Mouse (Mus musculus) spleen, adult 12 weeks (tissue): ENCODE measurements around the gene Taf4.

Source experiments
- DNase-seq: peaks from one replicate; pipeline ENCODE4 v3.0.0; 2022; ENCODE audit warnings: low spot score

The Taf4 gene

GRCm38 (mm10) chr2:179937091-179937490, 39.4 kb downstream of the Taf4 start:
- no peak for DNase-seq

- DNase-seq = no peak
Measured at GRCm38 (mm10) chr2:179934165-179934564, 42.3 kb downstream of the Taf4 start.

GRCm38 (mm10) chr2:179931741-179932140, 44.7 kb downstream of the Taf4 start:
- no peak for DNase-seq

- no peak for DNase-seq
Measured at GRCm38 (mm10) chr2:179929166-179929565, 47.3 kb downstream of the Taf4 start.

GRCm38 (mm10) chr2:179924038-179924437, 52.4 kb downstream of the Taf4 start:
- DNase-seq = no peak

- DNase-seq = no peak
Measured at GRCm38 (mm10) chr2:179921021-179921653, 55.3 kb downstream of the Taf4 start.

GRCm38 (mm10) chr2:179920042-179920441, 56.4 kb downstream of the Taf4 start:
- DNase-seq = no peak

- peak; percentile 25 for DNase-seq
Measured at GRCm38 (mm10) chr2:179916877-179917673, 59.4 kb downstream of the Taf4 start.

GRCm38 (mm10) chr2:179914246-179914645, 62.2 kb downstream of the Taf4 start:
- DNase-seq = no peak

GRCm38 (mm10) chr2:179913349-179913748, 63.1 kb downstream of the Taf4 start:
- DNase-seq = no peak

GRCm38 (mm10) chr2:179912911-179913310, 63.5 kb downstream of the Taf4 start:
- no peak for DNase-seq

- DNase-seq = no peak
Measured at GRCm38 (mm10) chr2:179896949-179897348, 79.5 kb downstream of the Taf4 start.

GRCm38 (mm10) chr2:179891048-179891447, 85.4 kb downstream of the Taf4 start:
- DNase-seq = no peak

- DNase-seq = no peak
Measured at GRCm38 (mm10) chr2:179884561-179884960, 91.9 kb downstream of the Taf4 start.

- DNase-seq = no peak
Measured at GRCm38 (mm10) chr2:179877551-179878215, 98.8 kb downstream of the Taf4 start.

- peak; percentile 46 for DNase-seq
Measured at GRCm38 (mm10) chr2:179875147-179875546, 101.3 kb downstream of the Taf4 start.

GRCm38 (mm10) chr2:179873315-179873714, 103.1 kb downstream of the Taf4 start:
- no peak for DNase-seq

- no peak for DNase-seq
Measured at GRCm38 (mm10) chr2:179872724-179873123, 103.7 kb downstream of the Taf4 start.

- DNase-seq = no peak
Measured at GRCm38 (mm10) chr2:179869871-179870270, 106.6 kb downstream of the Taf4 start.

GRCm38 (mm10) chr2:179867669-179868068, 108.8 kb downstream of the Taf4 start:
- DNase-seq = no peak

GRCm38 (mm10) chr2:179865097-179865496, 111.3 kb downstream of the Taf4 start:
- DNase-seq = no peak

- DNase-seq = no peak
Measured at GRCm38 (mm10) chr2:179863266-179863665, 113.2 kb downstream of the Taf4 start.

GRCm38 (mm10) chr2:179862676-179863075, 113.8 kb downstream of the Taf4 start:
- no peak for DNase-seq
